Mouse (Mus musculus): Measurements from ENCODE around the gene Fam71f2.

DNA sequence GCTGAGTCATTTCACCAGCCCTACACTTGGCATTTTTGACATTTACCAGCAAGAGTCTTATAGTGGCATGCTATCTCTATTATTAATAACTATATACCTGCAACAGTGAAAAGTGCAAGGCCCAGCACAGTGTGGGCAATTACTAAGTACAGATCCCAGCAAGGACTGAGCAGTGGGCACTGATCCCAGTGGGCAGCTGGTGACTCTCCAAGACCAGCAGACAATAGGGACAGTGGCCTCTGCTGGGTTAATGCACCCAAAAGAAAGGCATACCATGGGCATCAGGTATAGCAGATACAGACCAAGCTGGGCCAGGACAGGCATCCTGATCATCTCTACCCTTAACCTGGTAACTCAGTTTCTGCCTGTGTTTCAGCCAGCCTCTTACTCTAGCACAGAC, 23.9 kb downstream of the Fam71f2 start:
- no peak for TF ChIP-seq CTCF (IDR thresholded peaks at IDR 0.05; ENCODE audit: low read depth, low read length)
- TF ChIP-seq POLR2A (IDR thresholded peaks at IDR 0.05; ENCODE audit: insufficient read depth, low read length), result no peak
- TF ChIP-seq EP300 (IDR thresholded peaks at IDR 0.05; ENCODE audit: insufficient read depth, low read depth, low read length), result no peak
